Mouse (Mus musculus) adipocyte (in vitro differentiated cells): ENCODE data around the gene Brk1.
A peak's percentile ranks its signal among the peaks of the same experiment; 100 is the strongest.

ENCODE experiments used
- DNase-seq: peaks from one replicate; pipeline ENCODE4 v3.0.0-alpha.2; 2016; ENCODE audit warnings: low spot score

The Brk1 gene

GRCm38 (mm10) chr6:113604432-113605223, at the start of gene Brk1:
Gene Brk1 (plus strand): TSS chr6:113604772.
- DNase-seq: peak; percentile 98

- DNase-seq: no peak
Measured at GRCm38 (mm10) chr6:113559736-113560135, 44.8 kb upstream of the Brk1 start.

- peak; percentile 15 for DNase-seq
Measured at GRCm38 (mm10) chr6:113564557-113564956, 40.0 kb upstream of the Brk1 start.

- no peak for DNase-seq
Measured at GRCm38 (mm10) chr6:113576044-113576443, 28.5 kb upstream of the Brk1 start.

GRCm38 (mm10) chr6:113579306-113579705, 25.3 kb upstream of the Brk1 start:
- no peak for DNase-seq

- DNase-seq: no peak
Measured at GRCm38 (mm10) chr6:113583023-113583422, 21.5 kb upstream of the Brk1 start.

- DNase-seq: no peak
Measured at GRCm38 (mm10) chr6:113585065-113585464, 19.5 kb upstream of the Brk1 start.

- peak; percentile 63 for DNase-seq
Measured at GRCm38 (mm10) chr6:113586466-113587183, 17.9 kb upstream of the Brk1 start.

GRCm38 (mm10) chr6:113592637-113593036, 11.9 kb upstream of the Brk1 start:
- DNase-seq: no peak

GRCm38 (mm10) chr6:113597945-113598344, 6.6 kb upstream of the Brk1 start:
- no peak for DNase-seq

GRCm38 (mm10) chr6:113599833-113600232, 4.7 kb upstream of the Brk1 start:
- DNase-seq: no peak

- no peak for DNase-seq
Measured at GRCm38 (mm10) chr6:113600543-113601139, 3.9 kb upstream of the Brk1 start, which contains the start of gene Fancd2os. Gene Fancd2os (minus strand): TSS chr6:113600715.

- DNase-seq: no peak
Measured at GRCm38 (mm10) chr6:113602821-113603220, 1.8 kb upstream of the Brk1 start.

- DNase-seq: no peak
Measured at GRCm38 (mm10) chr6:113603993-113604392, 579 bp upstream of the Brk1 start.

GRCm38 (mm10) chr6:113605224-113605545, 613 bp downstream of the Brk1 start:
- DNase-seq: peak; percentile 68

GRCm38 (mm10) chr6:113608871-113609270, 4.3 kb downstream of the Brk1 start:
- no peak for DNase-seq

GRCm38 (mm10) chr6:113609293-113609692, 4.7 kb downstream of the Brk1 start:
- no peak for DNase-seq

GRCm38 (mm10) chr6:113612258-113612969, 7.8 kb downstream of the Brk1 start:
- no peak for DNase-seq

- no peak for DNase-seq
Measured at GRCm38 (mm10) chr6:113614152-113614551, 9.6 kb downstream of the Brk1 start.

- DNase-seq: no peak
Measured at GRCm38 (mm10) chr6:113614997-113615396, 10.4 kb downstream of the Brk1 start.

- no peak for DNase-seq
Measured at GRCm38 (mm10) chr6:113615489-113615888, 10.9 kb downstream of the Brk1 start.

GRCm38 (mm10) chr6:113623386-113623785, 18.8 kb downstream of the Brk1 start:
- no peak for DNase-seq
